Mouse (Mus musculus): ENCODE results near the gene Atoh8. TPM values are rescaled to one million over a fixed set of nuclear protein-coding genes. Genes with fewer than 3 reads are reported as not detected.

Atoh8 gene
- polyA plus RNA-seq, 1 experiment from 2014 or later = 11.8 TPM

DNA sequence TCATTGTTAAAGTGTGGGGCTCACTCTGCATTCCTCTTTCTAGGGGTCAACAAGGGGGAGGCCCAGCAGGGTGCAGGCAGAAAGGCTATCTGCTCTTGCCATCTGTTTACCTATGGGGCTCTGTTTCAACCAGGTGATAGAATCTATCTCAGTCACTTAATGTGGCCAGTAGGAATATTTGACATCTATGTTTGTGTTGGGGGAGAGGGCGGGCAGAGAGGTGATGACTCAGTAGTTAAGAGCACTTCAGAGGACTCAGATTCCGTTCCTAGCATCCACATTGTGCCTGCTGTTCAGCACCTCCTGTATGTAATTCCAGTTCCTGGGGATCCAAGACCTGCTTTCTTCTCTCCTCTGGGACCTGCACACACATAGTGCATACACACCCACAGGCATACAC is 4.7 kb upstream of the Atoh8 start:
- H3K4me1 ChIP-seq (replicated peaks; ENCODE audit: control insufficient read depth, insufficient read depth, low read length) = peaks cover 16% of the 10 kb centered on the region
- no peak for DNase-seq (ENCODE audit: low spot score)
- 69% methylated on average over 2 of the region's 2 CpGs for WGBS

GRCm38 (mm10) chr6:72237035-72237434 is 1.7 kb upstream of the Atoh8 start:
- H3K4me1 ChIP-seq (replicated peaks; ENCODE audit: control insufficient read depth, insufficient read depth, low read length) = peaks cover 22% of the 10 kb centered on the region
- 1% methylated on average over 5 of the region's 5 CpGs for WGBS
- no peak overlapping the region for H3K27ac ChIP-seq (ENCODE audit: low read depth, low read length)

More for the DNA sequence above, 4.7 kb upstream of the Atoh8 start:
- H3K9me3 ChIP-seq (ENCODE audit: control insufficient read depth, low read length) = no peaks in the 10 kb centered on the region
- H3K4me2 ChIP-seq (ENCODE audit: low read depth, low read length, severe bottlenecking) = no peak overlapping the region
- H3K4me3 ChIP-seq (ENCODE audit: low read depth, low read length) = no peak overlapping the region
- ATAC-seq (replicated peaks; ENCODE audit: low FRiP score) = no peak
- no peak overlapping the region for H3K9ac ChIP-seq (ENCODE audit: low read length)
- peaks cover 15% of the 10 kb centered on the region for H3K27me3 ChIP-seq (ENCODE audit: control insufficient read depth, insufficient read depth, low read length)
- H3K27ac ChIP-seq (ENCODE audit: low read depth, low read length) = no peak overlapping the region
- no peaks in the 10 kb centered on the region for H3K36me3 ChIP-seq (ENCODE audit: control insufficient read depth, insufficient read depth, low read length)

DNA sequence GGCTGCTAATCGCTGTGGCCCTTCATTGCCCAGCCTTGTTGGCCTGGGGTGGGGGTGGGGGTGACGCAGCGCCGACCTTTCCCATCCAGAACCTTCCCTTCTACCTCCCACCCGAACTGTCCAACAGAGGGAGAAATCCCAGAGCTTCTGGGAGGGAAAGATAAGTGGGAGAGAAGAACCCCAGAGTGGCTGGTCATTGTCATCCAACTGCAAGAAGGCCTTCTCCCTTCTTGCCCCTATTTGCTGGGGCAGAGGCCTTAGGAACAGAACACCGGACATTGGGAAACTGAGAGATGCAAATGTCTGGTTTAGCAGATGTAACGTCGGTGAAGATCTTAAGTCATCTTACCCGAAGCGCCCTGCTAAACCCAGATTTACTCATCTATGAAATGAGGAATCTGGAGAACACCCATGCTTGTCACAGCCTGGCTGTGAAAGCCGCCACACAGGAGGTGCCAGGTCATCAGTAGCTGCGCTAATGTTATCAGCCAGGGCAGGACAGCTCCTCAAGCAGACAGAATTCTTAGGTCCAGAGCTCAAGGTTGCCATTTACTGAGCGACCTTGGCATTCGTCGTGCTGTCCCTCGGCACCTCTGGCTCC is 530 bp upstream of the Atoh8 start:
- peaks cover 24% of the 10 kb centered on the region for H3K4me1 ChIP-seq (replicated peaks; ENCODE audit: control insufficient read depth, insufficient read depth, low read length)
- ATAC-seq (replicated peaks; ENCODE audit: low FRiP score) (no peak), DNase-seq (ENCODE audit: low spot score) (no peak)
- H3K4me3 ChIP-seq (ENCODE audit: low read depth, low read length) = peak overlapping the region; percentile 56; the same call in 1 of the 2 replicates
- WGBS = 21% methylated on average over 16 of the region's 16 CpGs
- H3K27me3 ChIP-seq (ENCODE audit: control insufficient read depth, insufficient read depth, low read length) = peaks cover 17% of the 10 kb centered on the region
- no peaks in the 10 kb centered on the region for H3K9me3 ChIP-seq (ENCODE audit: control insufficient read depth, low read length)
- H3K27ac ChIP-seq (ENCODE audit: low read depth, low read length) = no peak overlapping the region
- H3K9ac ChIP-seq (ENCODE audit: low read length) = peak overlapping the region; percentile 64
- no peaks in the 10 kb centered on the region for H3K36me3 ChIP-seq (ENCODE audit: control insufficient read depth, insufficient read depth, low read length)
- H3K4me2 ChIP-seq (ENCODE audit: low read depth, low read length, severe bottlenecking) = peak overlapping the region; percentile 92

More at GRCm38 (mm10) chr6:72237035-72237434, 1.7 kb upstream of the Atoh8 start:
- H3K4me2 ChIP-seq (ENCODE audit: low read depth, low read length, severe bottlenecking) = no peak overlapping the region
- H3K9me3 ChIP-seq (ENCODE audit: control insufficient read depth, low read length) = no peaks in the 10 kb centered on the region
- no peaks in the 10 kb centered on the region for H3K36me3 ChIP-seq (ENCODE audit: control insufficient read depth, insufficient read depth, low read length)
- no peak overlapping the region for H3K9ac ChIP-seq (ENCODE audit: low read length)
- ATAC-seq (replicated peaks; ENCODE audit: low FRiP score) (no peak), DNase-seq (ENCODE audit: low spot score) (peak; percentile 95)
- no peak overlapping the region for H3K4me3 ChIP-seq (ENCODE audit: low read depth, low read length)
- H3K27me3 ChIP-seq (ENCODE audit: control insufficient read depth, insufficient read depth, low read length) = peaks cover 17% of the 10 kb centered on the region

GRCm38 (mm10) chr6:72234372-72235097 is 842 bp downstream of the Atoh8 start:
- Histone ChIP-seq H3K4me2 (ENCODE audit: low read depth, low read length, severe bottlenecking) (peak overlapping the region; percentile 92), H3K27ac (ENCODE audit: low read depth, low read length) (peak overlapping the region; percentile 70), H3K4me1 (replicated peaks; ENCODE audit: control insufficient read depth, insufficient read depth, low read length) (peaks cover 26% of the 10 kb centered on the region), H3K4me3 (ENCODE audit: low read depth, low read length) (peak overlapping the region; percentile 56), H3K36me3 (ENCODE audit: control insufficient read depth, insufficient read depth, low read length) (no peaks in the 10 kb centered on the region), H3K9me3 (ENCODE audit: control insufficient read depth, low read length) (no peaks in the 10 kb centered on the region), H3K9ac (ENCODE audit: low read length) (peak overlapping the region; percentile 64), H3K27me3 (ENCODE audit: control insufficient read depth, insufficient read depth, low read length) (peaks cover 17% of the 10 kb centered on the region)
- WGBS = under 1% methylated on average over 77 of the region's 79 CpGs
- peak; percentile 88 for DNase-seq (ENCODE audit: low spot score)
- peak; percentile 75 for ATAC-seq (replicated peaks; ENCODE audit: low FRiP score)

DNA sequence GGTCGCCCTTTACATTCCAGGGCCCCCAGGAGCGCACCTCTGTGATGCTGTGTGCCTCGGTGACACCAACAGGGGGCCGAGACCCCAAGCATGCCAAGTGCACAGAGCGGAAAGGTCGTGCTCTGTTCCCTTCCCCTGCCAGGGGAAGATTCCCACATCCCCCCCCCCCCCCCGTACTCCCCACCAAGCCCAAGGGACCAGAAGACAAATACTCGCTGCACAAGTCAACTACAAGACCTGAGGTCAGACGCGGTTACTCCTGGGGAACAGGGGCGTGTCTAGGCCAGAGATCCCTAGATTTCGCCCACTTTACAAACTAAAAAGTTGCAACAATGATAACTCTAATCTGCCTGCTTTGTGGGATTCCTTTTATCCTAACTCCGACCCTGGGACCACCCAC is 1.4 kb downstream of the Atoh8 start:
- peak overlapping the region; percentile 92 for H3K4me2 ChIP-seq (ENCODE audit: low read depth, low read length, severe bottlenecking)
- H3K9me3 ChIP-seq (ENCODE audit: control insufficient read depth, low read length) = no peaks in the 10 kb centered on the region
- DNase-seq (ENCODE audit: low spot score) = peak; percentile 64
- peaks cover 17% of the 10 kb centered on the region for H3K27me3 ChIP-seq (ENCODE audit: control insufficient read depth, insufficient read depth, low read length)
- H3K36me3 ChIP-seq (ENCODE audit: control insufficient read depth, insufficient read depth, low read length) = no peaks in the 10 kb centered on the region
- peak overlapping the region; percentile 56 for H3K4me3 ChIP-seq (ENCODE audit: low read depth, low read length)
- WGBS = under 1% methylated on average over 11 of the region's 13 CpGs
- peaks cover 26% of the 10 kb centered on the region for H3K4me1 ChIP-seq (replicated peaks; ENCODE audit: control insufficient read depth, insufficient read depth, low read length)
- peak; percentile 11 for ATAC-seq (replicated peaks; ENCODE audit: low FRiP score)
- peak overlapping the region; percentile 70 for H3K27ac ChIP-seq (ENCODE audit: low read depth, low read length)
- peak overlapping the region; percentile 64 for H3K9ac ChIP-seq (ENCODE audit: low read length)

DNA sequence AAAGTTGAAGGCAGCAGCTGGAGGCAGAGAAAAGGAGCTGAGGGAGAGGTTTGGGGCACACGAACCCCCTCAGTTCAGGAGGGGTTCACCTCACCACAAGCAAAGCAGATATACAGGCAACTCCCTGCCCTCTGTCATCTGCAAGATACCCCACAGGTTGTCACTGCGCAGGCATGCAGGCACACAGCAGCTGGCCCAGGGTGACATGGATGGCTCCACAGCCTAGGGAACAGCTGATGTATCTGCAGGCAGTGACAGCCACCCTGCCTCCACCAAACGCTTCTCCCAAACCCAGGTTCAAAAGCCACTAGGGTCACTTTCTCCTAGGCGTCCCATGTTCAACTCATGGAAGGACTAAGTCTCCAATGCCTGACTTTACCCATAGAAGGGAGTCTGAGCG is 2.5 kb downstream of the Atoh8 start:
- peaks cover 15% of the 10 kb centered on the region for H3K27me3 ChIP-seq (ENCODE audit: control insufficient read depth, insufficient read depth, low read length)
- H3K27ac ChIP-seq (ENCODE audit: low read depth, low read length) = no peak overlapping the region
- H3K36me3 ChIP-seq (ENCODE audit: control insufficient read depth, insufficient read depth, low read length) = no peaks in the 10 kb centered on the region
- DNase-seq (ENCODE audit: low spot score) = no peak
- H3K9me3 ChIP-seq (ENCODE audit: control insufficient read depth, low read length) = no peaks in the 10 kb centered on the region
- WGBS = 62% methylated on average over 5 of the region's 5 CpGs
- H3K4me2 ChIP-seq (ENCODE audit: low read depth, low read length, severe bottlenecking) = peak overlapping the region; percentile 92
- no peak overlapping the region for H3K9ac ChIP-seq (ENCODE audit: low read length)
- peaks cover 24% of the 10 kb centered on the region for H3K4me1 ChIP-seq (replicated peaks; ENCODE audit: control insufficient read depth, insufficient read depth, low read length)
- H3K4me3 ChIP-seq (ENCODE audit: low read depth, low read length) = peak overlapping the region; percentile 56
- ATAC-seq (replicated peaks; ENCODE audit: low FRiP score) = no peak

- peaks cover 24% of the 10 kb centered on the region for H3K4me1 ChIP-seq (replicated peaks; ENCODE audit: control insufficient read depth, insufficient read depth, low read length)
- peaks cover 15% of the 10 kb centered on the region for H3K27me3 ChIP-seq (ENCODE audit: control insufficient read depth, insufficient read depth, low read length)
- peak overlapping the region; percentile 92; the same call in 1 of the 2 replicates for H3K4me2 ChIP-seq (ENCODE audit: low read depth, low read length, severe bottlenecking)
- no peak overlapping the region for H3K9ac ChIP-seq (ENCODE audit: low read length)
- WGBS = 94% methylated on average over 14 of the region's 14 CpGs
- no peak overlapping the region for H3K4me3 ChIP-seq (ENCODE audit: low read depth, low read length)
- ATAC-seq (replicated peaks; ENCODE audit: low FRiP score) (no peak), DNase-seq (ENCODE audit: low spot score) (no peak)
- H3K9me3 ChIP-seq (ENCODE audit: control insufficient read depth, low read length) = no peaks in the 10 kb centered on the region
- H3K36me3 ChIP-seq (ENCODE audit: control insufficient read depth, insufficient read depth, low read length) = no peaks in the 10 kb centered on the region
- no peak overlapping the region for H3K27ac ChIP-seq (ENCODE audit: low read depth, low read length)
Measured at GRCm38 (mm10) chr6:72232411-72232810, 3.0 kb downstream of the Atoh8 start.

- no peak overlapping the region for H3K9ac ChIP-seq (ENCODE audit: low read length)
- ATAC-seq (replicated peaks; ENCODE audit: low FRiP score) (no peak), DNase-seq (ENCODE audit: low spot score) (no peak)
- no peak overlapping the region for H3K4me3 ChIP-seq (ENCODE audit: low read depth, low read length)
- H3K4me1 ChIP-seq (replicated peaks; ENCODE audit: control insufficient read depth, insufficient read depth, low read length) = peaks cover 18% of the 10 kb centered on the region
- no peak overlapping the region for H3K27ac ChIP-seq (ENCODE audit: low read depth, low read length)
- no peaks in the 10 kb centered on the region for H3K36me3 ChIP-seq (ENCODE audit: control insufficient read depth, insufficient read depth, low read length)
- H3K4me2 ChIP-seq (ENCODE audit: low read depth, low read length, severe bottlenecking) = no peak overlapping the region
- peaks cover 7% of the 10 kb centered on the region for H3K27me3 ChIP-seq (ENCODE audit: control insufficient read depth, insufficient read depth, low read length)
- 38% methylated on average over 5 of the region's 5 CpGs for WGBS
- no peaks in the 10 kb centered on the region for H3K9me3 ChIP-seq (ENCODE audit: control insufficient read depth, low read length)
Measured at GRCm38 (mm10) chr6:72230875-72231274, 4.5 kb downstream of the Atoh8 start.

All from forebrain, embryonic 11.5 days (tissue).